ENCODE assay signal across 16 mouse cellular contexts in the genomic region with DNA sequence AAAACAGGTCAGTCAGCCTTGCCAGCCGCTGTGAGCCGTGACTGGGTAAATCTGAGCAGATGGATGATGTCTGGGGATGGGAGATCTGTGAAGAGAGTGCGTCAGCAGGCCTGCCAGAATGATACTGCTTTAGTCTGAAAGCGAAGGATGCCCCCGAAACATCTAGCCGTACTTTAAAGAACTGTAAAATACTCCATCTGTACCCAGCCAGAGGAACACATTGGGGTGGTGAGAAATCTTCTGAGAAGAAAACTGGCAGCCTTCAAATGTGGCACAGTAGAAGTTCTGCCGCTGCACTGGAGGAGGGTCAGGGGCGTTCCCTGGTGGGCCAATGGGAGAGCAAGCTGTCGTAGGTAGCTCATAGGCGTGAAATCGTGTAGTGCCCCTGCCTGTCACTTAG.
A peak's percentile ranks its signal among the peaks of the same experiment; 100 is the strongest.
DNase-seq lines count a peak whose midpoint lies in the region; ATAC-seq lines count a peak whose summit lies in the region.
"Had no signal": no experiment of that assay in that cellular context is flagged by ENCODE, and none has a peak within 500 bp of the region (broad histone marks: within the 10 kb centered on the region; RNA-seq: fewer than 3 reads in every experiment).

No protein-coding gene starts in this region.

- no peak overlapping the region for H3K27ac ChIP-seq in liver, embryonic 12.5 days
- H3K27ac ChIP-seq: embryonic facial prominence, embryonic 12.5 days; heart, embryonic 10.5 days; kidney, embryonic 15.5 days; limb, embryonic 10.5 days; liver, embryonic 14.5 days; neural tube, embryonic 15.5 days had no signal

- H3K4me1 ChIP-seq in liver, embryonic 12.5 days: no peaks in the 10 kb centered on the region
- H3K4me1 ChIP-seq: embryonic facial prominence, embryonic 12.5 days; heart, embryonic 10.5 days; kidney, embryonic 15.5 days had no signal

- no peak overlapping the region for H3K4me3 ChIP-seq in liver, embryonic 12.5 days
- H3K4me3 ChIP-seq: embryonic facial prominence, embryonic 12.5 days; heart, embryonic 10.5 days; kidney, embryonic 15.5 days; limb, embryonic 10.5 days; neural tube, embryonic 15.5 days had no signal

- WGBS in liver, embryonic 12.5 days (ENCODE audit: insufficient replicate concordance): 71% methylated on average over 11 of the region's 11 CpGs

- H3K9ac ChIP-seq in liver, embryonic 12.5 days: no peak overlapping the region
- H3K9ac ChIP-seq: embryonic facial prominence, embryonic 12.5 days; kidney, embryonic 15.5 days; liver, embryonic 14.5 days; neural tube, embryonic 15.5 days had no signal

- peak; percentile 25 to 30 for DNase-seq in cerebellum, postnatal 14 days
- DNase-seq in cerebellum, adult 8-10 months: no peak
- DNase-seq in layer of hippocampus, postnatal 36 days: peak; percentile 49 to 55
- DNase-seq in right cerebral cortex, postnatal 10 days (ENCODE audit: low spot score in 2 of 2): peak; percentile 76 to 91
- no peak for DNase-seq in gastrocnemius, postnatal 4 days (ENCODE audit: low spot score in 2 of 2)
- no peak for DNase-seq in adrenal gland, postnatal 25 days
- DNase-seq: lung, postnatal 10 days; thymus, postnatal 14 days had no signal

- no peak overlapping the region for H3K4me2 ChIP-seq in liver, embryonic 12.5 days
- H3K4me2 ChIP-seq: embryonic facial prominence, embryonic 12.5 days; kidney, embryonic 15.5 days; neural tube, embryonic 15.5 days had no signal

- H3K9me3 ChIP-seq in liver, embryonic 12.5 days (replicated peaks): no peaks in the 10 kb centered on the region; the same call in 1 of the 2 replicates
- H3K9me3 ChIP-seq: embryonic facial prominence, embryonic 12.5 days; heart, embryonic 10.5 days; kidney, embryonic 15.5 days; limb, embryonic 10.5 days; neural tube, embryonic 15.5 days had no signal

- no peaks in the 10 kb centered on the region for H3K36me3 ChIP-seq in liver, embryonic 12.5 days
- H3K36me3 ChIP-seq: embryonic facial prominence, embryonic 12.5 days; heart, embryonic 10.5 days; kidney, embryonic 15.5 days; limb, embryonic 10.5 days; neural tube, embryonic 15.5 days had no signal

- peak; percentile 81 for ATAC-seq in frontal cortex, adult (ENCODE audit: low TSS enrichment)
- ATAC-seq in liver, embryonic 12.5 days: no peak

- no peaks in the 10 kb centered on the region for H3K27me3 ChIP-seq in liver, embryonic 12.5 days (replicated peaks)
- H3K27me3 ChIP-seq: embryonic facial prominence, embryonic 12.5 days; kidney, embryonic 15.5 days; neural tube, embryonic 15.5 days had no signal

Comparison
In these comparisons a context has a peak if more than half of its experiments do, and no peak if none do; other contexts are left out.
1. DNase-seq: peak in cerebellum, postnatal 14 days (2 of 2), layer of hippocampus, postnatal 36 days (2 of 2) and right cerebral cortex, postnatal 10 days (2 of 2); none in cerebellum, adult 8-10 months (single experiment), gastrocnemius, postnatal 4 days (0 of 2) and adrenal gland, postnatal 25 days (single experiment).